Mouse (Mus musculus) testis, adult 2 months (tissue): ENCODE measurements at regions not wholly inside any gene's neighbourhood (a gene's known extent, or its start where the extent isn't known, plus 50 kb on each side); places are given as distances from the start of the nearest gene placed in this dataset.

Experiments used
- CTCF ChIP-seq: fragments of 200-500 bp; IDR thresholded peaks from 2 replicates; pipeline ENCODE4 v1.5.1; 2012; ENCODE audit warnings: low read depth, mild to moderate bottlenecking, inconsistent platforms, low read length, moderate library complexity; ENCODE audit not compliant: control insufficient read depth, insufficient read depth, insufficient replicate concordance
- POLR2A ChIP-seq: fragments of 200-500 bp; IDR thresholded peaks from 2 replicates; pipeline ENCODE4 v1.6.1; 2012; ENCODE audit warnings: low read depth, mild to moderate bottlenecking, inconsistent platforms, low read length, moderate library complexity; ENCODE audit not compliant: control insufficient read depth

GRCm38 (mm10) chr11:6893063-6893462 lies 55.6 kb upstream of the Gm11983 start:
- TF ChIP-seq CTCF (no peak), POLR2A (no peak)
